Mouse (Mus musculus) retina, postnatal 1 day (tissue): Measurements from ENCODE around the gene Gab2.

Experiments used
- DNase-seq: peaks from one replicate; pipeline ENCODE4 v3.0.0-alpha.2; 2012

The Gab2 gene

DNA sequence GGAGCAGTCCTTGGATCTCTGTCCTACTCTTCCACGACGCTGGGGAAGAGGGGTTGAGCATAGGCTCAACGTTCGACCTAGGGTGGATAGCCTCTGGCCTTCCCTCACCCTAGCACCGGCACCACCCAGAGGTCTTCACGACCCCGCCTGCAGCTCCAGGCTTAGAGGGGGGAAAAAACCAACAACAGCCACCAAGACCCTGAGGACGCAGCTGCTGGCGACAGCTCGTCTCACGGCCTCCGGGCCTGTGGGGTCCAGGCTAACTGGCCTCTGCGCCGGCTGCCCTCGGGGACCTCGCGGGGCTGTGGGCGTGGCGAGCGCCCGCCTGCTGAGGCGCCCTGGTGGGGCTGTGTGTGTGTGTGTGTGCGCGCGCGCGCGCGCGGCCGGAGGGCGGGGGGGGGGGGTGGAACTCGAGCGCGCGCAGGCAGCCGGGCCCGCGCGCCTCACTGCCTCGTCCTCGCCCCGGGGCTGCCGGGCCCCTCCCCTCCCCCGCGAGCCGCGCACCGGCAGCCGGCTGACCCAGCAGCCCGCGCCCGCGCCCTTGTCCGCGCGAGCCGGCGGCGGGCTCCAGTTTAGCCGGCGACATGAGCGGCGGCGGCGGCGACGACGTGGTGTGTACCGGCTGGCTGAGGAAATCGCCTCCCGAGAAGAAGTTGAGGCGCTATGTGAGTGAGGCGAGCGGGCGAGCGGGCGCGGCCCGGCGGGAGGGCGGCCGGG lies at the start of gene Gab2:
TSS of gene Gab2 (plus strand) at position 345 of the 717 bp plus-strand sequence.
- DNase-seq = peak; percentile 89

- no peak for DNase-seq
These were observed 49.0 kb upstream of the Gab2 start for GRCm38 (mm10) chr7:97032412-97032811.

GRCm38 (mm10) chr7:97039641-97040040 lies 41.7 kb upstream of the Gab2 start:
- DNase-seq = no peak

- no peak for DNase-seq
These were observed 39.4 kb upstream of the Gab2 start for GRCm38 (mm10) chr7:97041868-97042449.

DNA sequence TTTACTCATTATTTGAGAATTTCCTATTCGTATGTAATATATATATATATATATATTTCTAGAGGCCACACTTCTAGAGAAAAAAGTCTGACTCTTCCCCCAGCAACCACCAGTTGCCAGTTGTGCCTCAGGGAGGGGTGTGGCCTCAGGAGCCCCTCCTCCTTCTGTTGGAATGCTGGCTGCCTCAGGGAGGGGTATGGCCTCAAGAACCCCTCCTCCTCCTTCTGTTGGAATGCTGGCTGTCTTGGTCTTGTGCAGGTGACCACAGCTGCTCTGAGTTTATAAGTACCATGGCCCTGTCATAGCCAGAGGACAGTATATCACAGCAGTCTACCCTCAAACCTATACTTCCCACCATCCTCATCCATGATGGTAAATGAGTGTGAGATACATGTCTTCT lies 38.4 kb upstream of the Gab2 start:
- no peak for DNase-seq

- no peak for DNase-seq
These were observed 20.4 kb upstream of the Gab2 start for GRCm38 (mm10) chr7:97060966-97061365.

DNA sequence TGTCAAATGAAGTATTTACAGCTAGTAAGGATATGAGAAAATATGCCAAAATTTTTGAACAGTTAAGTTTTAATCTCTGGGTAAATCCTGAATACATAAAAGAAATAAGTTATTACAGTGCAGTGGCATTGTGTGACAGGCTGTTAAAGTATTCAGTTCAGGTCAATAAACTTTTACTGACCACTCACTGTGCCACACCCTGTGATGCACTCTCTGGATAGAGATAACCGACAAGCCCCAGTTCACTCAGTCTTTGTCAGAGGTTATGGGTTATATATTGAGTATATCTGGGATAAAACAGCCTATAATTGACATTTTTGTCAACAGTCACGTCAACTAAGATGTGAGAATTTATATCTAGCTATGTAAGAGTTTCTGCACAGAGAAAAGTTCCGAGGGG lies 9.9 kb upstream of the Gab2 start:
- no peak for DNase-seq

DNA sequence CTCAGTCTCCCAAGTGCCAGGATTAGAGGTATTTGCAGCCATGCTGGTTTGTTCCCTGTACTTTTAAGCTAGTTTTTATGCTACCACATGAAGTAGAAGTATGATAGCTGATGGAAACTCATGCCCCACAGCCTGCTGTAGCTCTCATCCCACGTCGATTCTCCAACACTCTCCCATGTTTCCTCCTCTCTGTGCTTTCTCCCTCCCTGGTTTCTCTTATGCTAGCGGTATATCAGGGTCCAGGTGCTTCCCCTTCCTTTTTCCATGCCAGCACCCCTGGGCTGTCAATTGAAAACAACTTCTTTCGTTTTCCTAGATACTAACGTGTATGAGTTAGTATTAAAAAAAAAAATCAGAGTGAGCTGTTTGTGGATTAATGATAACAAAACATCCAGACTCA lies 9.3 kb upstream of the Gab2 start:
- no peak for DNase-seq

- DNase-seq = peak; percentile 65
These were observed 6.4 kb upstream of the Gab2 start for GRCm38 (mm10) chr7:97074974-97075373.

- DNase-seq = no peak
These were observed 4.4 kb upstream of the Gab2 start for GRCm38 (mm10) chr7:97076977-97077376.

DNA sequence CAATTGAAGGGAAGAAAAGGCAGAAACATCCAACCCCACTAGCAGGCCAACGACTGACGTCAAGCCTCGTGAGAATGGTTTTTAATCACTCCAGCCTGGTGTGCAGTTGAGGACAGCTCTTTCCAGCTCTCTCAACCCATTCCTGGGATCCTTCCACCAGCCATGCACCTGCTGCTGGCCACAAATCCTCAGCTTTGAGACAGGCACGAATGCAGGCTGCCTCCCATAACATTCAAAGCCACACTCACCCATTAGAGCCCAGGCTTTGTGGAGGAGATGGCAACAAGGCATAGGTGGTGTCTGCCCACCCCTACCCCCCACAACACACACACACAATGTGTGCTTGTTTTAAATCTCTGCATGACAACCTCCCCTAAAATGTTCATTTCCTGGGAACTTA lies 2.7 kb upstream of the Gab2 start:
- no peak for DNase-seq

GRCm38 (mm10) chr7:97079145-97079544 lies 2.2 kb upstream of the Gab2 start:
- DNase-seq = peak; percentile 79

DNA sequence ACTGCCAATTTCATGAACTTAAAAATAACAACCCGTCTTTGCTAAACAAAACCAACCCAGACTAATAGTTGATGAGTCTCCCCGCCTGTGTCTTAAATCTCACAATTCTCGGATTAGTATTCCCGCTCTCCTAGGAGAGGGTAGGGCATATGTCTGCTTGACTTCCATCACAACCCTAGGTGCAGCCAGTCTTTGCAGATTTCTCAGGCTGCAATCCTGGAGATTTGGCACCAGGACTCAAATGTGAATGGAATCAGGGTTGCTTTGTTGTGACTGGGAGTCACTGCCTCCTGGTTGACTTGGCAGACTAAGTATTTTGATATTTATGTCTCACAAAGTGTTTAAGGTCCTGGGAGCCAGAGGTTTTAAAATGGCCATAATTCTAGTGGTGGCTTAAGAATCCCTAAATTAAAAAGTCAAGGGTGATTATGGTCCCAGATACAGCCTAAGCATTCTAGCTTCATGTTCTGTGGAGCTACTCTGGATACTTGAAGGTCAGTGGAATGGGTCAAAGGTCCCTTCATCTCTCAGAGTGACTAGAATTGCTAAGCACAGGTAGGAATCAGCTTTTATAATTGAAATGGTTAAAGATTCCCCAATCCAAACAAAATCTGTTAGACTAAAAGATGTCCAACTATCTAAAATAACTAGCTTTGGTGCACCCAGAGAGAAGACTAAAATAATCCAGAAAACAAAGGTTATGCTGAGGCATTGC lies 1.6 kb upstream of the Gab2 start:
- DNase-seq = no peak

DNA sequence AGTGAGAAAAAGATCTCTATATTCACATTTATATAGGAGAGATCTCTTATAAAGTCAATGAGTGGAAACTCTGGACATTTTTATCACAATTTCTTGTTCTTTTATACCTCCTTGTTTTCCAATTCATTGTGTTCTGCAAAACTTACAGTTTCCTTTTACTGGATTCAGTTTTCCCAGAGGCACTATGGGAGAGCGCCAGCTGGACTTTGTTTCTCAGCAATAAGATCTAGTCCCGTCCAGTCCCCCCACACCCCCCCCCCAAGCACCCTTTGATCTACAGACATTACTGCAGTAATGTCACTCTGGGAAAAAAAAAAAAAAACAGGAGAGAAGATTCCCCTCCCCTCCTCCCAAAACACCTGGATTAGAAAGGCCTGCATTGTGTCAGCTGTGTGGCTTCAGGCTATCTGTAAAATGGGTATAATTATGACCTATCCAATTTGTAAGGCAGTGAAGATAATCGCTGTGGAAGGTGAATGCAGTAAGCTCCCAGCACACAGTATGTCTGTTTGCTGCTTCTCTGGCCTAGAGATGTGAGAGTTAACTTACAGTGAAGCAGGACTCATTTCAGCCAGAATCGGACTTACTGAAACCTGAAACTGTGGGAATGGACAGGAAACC lies 655 bp upstream of the Gab2 start:
- DNase-seq = no peak

DNA sequence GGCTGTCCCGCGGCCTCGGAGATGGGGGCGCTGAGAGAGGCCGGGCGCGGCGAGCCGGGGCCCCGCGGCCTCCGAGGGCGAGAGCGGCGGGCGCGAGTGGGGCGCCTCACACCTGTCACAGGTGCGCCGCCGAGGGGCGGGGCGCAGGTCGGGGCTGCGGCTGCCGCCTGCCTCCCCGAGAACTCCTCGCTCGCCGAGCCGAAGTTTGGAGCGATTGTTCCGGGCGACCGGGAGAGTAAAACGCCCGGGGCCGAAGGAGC lies 503 bp downstream of the Gab2 start:
- no peak for DNase-seq

DNA sequence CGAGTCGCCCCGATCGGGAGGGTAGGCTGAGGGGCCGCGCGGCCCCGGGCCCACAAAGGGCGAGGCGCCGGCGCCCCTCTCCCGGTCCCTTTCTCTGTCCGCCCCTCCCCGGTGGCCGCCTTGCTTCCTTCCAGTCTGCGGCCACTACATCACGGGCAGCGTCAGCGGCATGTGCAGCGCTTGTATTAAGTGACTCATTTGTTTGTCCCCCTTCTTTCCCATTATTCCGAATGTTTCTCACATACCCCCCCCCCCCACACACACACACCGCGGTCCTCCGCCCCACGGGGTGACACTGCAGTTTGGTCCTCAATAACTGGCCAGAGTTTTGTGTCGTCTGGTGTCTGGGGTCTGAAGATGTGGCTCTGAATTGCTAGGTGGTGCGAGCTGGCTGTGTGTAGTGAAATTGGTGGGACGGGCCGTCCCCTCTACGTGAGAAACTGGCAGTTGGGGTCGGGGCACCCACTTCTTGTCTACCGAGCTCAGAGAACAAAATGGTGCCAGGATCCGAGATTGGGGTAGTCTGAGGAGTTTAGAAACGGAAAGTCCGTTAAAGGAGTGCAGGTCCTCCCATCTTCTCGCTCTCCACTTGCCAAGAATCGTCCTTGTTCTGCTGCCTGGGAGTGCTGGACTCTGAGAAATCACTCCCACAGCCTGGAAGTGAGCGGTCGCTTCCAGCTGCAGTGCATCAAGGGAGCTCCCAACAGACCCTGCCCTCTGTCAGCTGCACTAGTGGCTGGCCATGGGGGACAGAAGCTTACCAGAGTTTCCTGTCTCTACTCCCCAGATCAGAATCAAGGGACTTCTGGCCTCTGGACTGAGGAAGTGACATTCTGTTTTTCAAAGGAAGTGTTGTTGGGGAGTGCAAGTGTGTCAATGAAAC lies 1.1 kb downstream of the Gab2 start:
- peak; percentile 70 for DNase-seq

DNA sequence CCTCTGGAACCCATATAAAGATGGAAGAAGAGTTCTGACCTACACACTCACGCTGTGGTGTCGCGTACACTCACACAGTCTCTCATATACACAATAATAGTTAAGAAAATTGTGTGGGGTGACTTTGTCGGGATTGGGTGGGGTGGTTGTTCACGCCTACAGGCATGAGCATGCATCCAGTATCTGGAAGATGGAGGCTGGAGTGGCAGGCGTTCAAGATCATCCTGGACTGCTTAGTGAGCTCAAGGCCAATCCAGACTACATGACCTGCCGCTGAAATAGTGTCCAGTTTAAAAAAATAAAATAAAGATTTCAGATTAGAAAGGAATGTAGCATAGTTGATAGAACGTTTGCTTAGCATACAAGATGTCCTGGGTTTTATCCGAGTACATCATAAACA lies 2.2 kb downstream of the Gab2 start:
- DNase-seq = no peak

- DNase-seq = no peak
These were observed 2.8 kb downstream of the Gab2 start for GRCm38 (mm10) chr7:97084181-97084580.

DNA sequence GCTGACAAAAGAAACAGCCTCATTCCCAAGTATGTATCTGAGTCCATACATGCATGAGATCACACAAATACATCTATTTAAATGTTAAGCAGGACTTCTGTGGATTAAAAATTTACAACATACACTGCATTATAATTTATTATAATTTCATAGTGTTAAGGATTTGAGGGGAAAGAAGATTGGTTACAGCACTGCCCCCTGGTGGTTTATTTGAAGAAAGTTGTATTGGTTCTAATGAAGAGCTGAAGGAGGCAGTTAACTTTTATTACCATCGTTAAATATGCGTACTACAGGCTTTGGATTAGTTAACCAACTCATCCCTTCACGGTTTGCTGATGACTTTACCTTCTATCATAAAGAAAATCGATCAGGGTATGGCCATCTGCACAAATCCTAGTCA lies 3.9 kb downstream of the Gab2 start:
- DNase-seq = peak; percentile 64

DNA sequence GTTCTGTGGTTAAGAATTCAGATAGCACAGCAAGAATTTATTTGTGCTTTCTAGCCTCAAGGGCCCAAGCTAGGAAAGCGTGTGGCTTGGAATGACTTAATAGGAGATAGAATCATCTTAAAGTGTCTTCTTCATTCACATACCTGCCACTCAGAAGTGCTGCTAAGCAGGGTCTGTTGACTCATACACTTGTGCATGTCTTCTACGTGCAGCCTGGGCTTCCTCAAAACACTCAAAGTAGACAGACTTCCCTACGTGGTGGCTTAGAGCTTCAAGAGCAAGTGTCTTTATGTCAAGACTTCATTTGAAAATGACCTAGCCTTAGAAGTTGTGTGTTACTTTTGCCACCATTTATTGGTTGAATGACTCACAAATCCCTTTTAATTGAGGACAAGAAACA lies 12.9 kb downstream of the Gab2 start:
- DNase-seq = no peak

- no peak for DNase-seq
These were observed 26.7 kb downstream of the Gab2 start for GRCm38 (mm10) chr7:97108119-97108518.

DNA sequence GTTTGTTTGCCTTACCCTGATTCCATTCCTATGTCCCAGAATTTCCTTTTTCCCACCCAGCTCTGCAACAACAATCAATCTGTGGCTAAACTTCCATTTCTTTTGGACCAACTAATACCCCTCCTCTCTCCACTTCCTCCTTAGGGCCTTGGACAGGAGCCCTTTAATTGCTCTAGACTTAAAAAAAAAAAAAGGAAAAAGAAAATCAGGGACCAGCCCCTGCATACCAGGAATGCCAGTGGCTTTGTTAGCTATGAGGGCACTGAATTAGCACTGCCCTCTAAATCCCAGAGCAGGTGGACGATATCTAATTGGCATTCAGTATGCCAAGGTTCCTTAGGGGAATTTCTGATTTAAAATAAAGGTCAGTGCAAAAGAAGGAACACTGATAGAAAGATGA lies 47.6 kb downstream of the Gab2 start:
- peak; percentile 7 for DNase-seq

- no peak for DNase-seq
These were observed 55.1 kb downstream of the Gab2 start for GRCm38 (mm10) chr7:97136453-97136852.
